Mouse (Mus musculus) myocyte (in vitro differentiated cells): ENCODE results near the gene Arhgef12. TPM values are rescaled to one million over a fixed set of nuclear protein-coding genes. Genes with fewer than 3 reads are reported as not detected.

Experiments used
- H3K27me3 ChIP-seq: one replicate; pipeline ENCODE4 v1.6.1; 2011; ENCODE audit not compliant: control insufficient read depth, insufficient read depth, insufficient read length
- H3K36me3 ChIP-seq: one replicate; pipeline ENCODE4 v1.6.1; 2011; ENCODE audit not compliant: control insufficient read depth, insufficient read depth
- H3K4me2 ChIP-seq: one replicate; pipeline ENCODE4 v1.6.1; 2011; ENCODE audit warnings: low read depth, control low read depth
- H3K4me3 ChIP-seq: one replicate; pipeline ENCODE4 v1.5.1; 2011; ENCODE audit warnings: mild to moderate bottlenecking, control low read depth, moderate library complexity
- H3K79me2 ChIP-seq: one replicate; pipeline ENCODE4 v1.6.1; 2011; ENCODE audit not compliant: control insufficient read depth, insufficient read depth
- H3ac ChIP-seq: one replicate; pipeline ENCODE4 v1.6.1; 2011; ENCODE audit not compliant: control insufficient read depth, insufficient read length
- CEBPB ChIP-seq: IDR thresholded peaks from 2 replicates; pipeline ENCODE4 v1.6.1; 2011; ENCODE audit warnings: mild to moderate bottlenecking, moderate library complexity; ENCODE audit not compliant: poor library complexity, insufficient read depth, severe bottlenecking
- E2F4 ChIP-seq: IDR thresholded peaks from one replicate; pipeline ENCODE4 v1.6.1; 2011; ENCODE audit warnings: mild to moderate bottlenecking, control low read depth, moderate library complexity; ENCODE audit not compliant: insufficient read depth
- MAX ChIP-seq: IDR thresholded peaks from one replicate; pipeline ENCODE4 v1.6.1; 2011; ENCODE audit warnings: low read depth, mild to moderate bottlenecking, control low read depth
- MYOD1 ChIP-seq, 3 experiments: IDR thresholded peaks; one replicate each; pipeline ENCODE4 v1.6.1; 2011; ENCODE audit warnings: control low read depth in 2 of 3, low read depth in 2 of 3, mild to moderate bottlenecking in 2 of 3, moderate library complexity in 1 of 3; ENCODE audit not compliant: insufficient read length in 2 of 3, control insufficient read depth in 1 of 3
- MYOG ChIP-seq, 3 experiments: IDR thresholded peaks; one replicate each; pipeline ENCODE4 v1.6.1; 2011; ENCODE audit warnings: control low read depth in 2 of 3, low read depth in 2 of 3, mild to moderate bottlenecking in 2 of 3; ENCODE audit not compliant: insufficient read length in 2 of 3, control insufficient read depth in 1 of 3, insufficient read depth in 1 of 3
- POLR2A ChIP-seq: IDR thresholded peaks from one replicate; pipeline ENCODE4 v1.6.1; 2011; ENCODE audit warnings: low read depth, mild to moderate bottlenecking, control low read depth, moderate library complexity; ENCODE audit not compliant: insufficient read length
- POLR2AphosphoS2 ChIP-seq: IDR thresholded peaks from one replicate; pipeline ENCODE4 v1.6.1; 2011; ENCODE audit warnings: low read depth, control low read depth; ENCODE audit not compliant: insufficient read length
- REST ChIP-seq: IDR thresholded peaks from one replicate; pipeline ENCODE4 v1.6.1; 2011; ENCODE audit warnings: mild to moderate bottlenecking, control low read depth, moderate library complexity; ENCODE audit not compliant: insufficient read depth, insufficient read length
- SRF ChIP-seq: IDR thresholded peaks from one replicate; pipeline ENCODE4 v1.6.1; 2011; ENCODE audit warnings: low read depth; ENCODE audit not compliant: control insufficient read depth, insufficient read length
- TCF12 ChIP-seq: IDR thresholded peaks from one replicate; pipeline ENCODE4 v1.6.1; 2011; ENCODE audit warnings: mild to moderate bottlenecking, control low read depth; ENCODE audit not compliant: poor library complexity, insufficient read depth, severe bottlenecking
- TCF3 ChIP-seq: IDR thresholded peaks from one replicate; pipeline ENCODE4 v1.6.1; 2011; ENCODE audit warnings: low read depth, control low read depth; ENCODE audit not compliant: insufficient read length
- USF1 ChIP-seq: IDR thresholded peaks from one replicate; pipeline ENCODE4 v1.6.1; 2011; ENCODE audit warnings: low read depth, mild to moderate bottlenecking, control low read depth, moderate library complexity
- polyA plus RNA-seq: library from polyadenylated mRNA; unstranded; fragments of >200 nt; fragmentation: generic; extraction: Trizol; gene quantifications from one replicate; pipeline ENCODE4 v1.2.1, GENCODE M21; 2012; ENCODE audit warnings: missing spikeins

Gene Arhgef12
- polyA plus RNA-seq, 1 experiment: 12.9 TPM

DNA sequence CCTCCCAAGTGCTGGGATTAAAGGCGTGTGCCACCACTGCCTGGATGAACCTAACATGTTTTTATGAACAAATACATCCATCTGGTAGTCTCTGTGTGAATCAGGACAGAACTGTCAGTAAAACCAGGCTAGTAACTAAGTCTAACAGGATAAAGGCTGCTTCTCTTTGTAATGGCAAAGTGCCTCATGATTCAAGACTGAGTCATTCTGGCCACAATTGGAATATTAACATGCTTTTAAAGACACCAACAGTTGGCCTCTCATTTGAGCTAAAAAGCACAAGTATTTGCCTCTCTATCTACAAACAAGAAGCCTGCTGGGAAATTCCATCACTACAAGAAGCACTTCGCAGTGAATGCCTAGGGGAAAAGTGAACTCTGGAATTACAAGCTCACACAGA is 91.7 kb downstream of the Arhgef12 start:
- Histone ChIP-seq H3K79me2 (no peaks in the 10 kb centered on the region), H3K27me3 (no peaks in the 10 kb centered on the region), H3ac (no peak overlapping the region), H3K36me3 (peaks cover 9% of the 10 kb centered on the region), H3K4me3 (no peak overlapping the region), H3K4me2 (peak overlapping the region; percentile 44)
- TF ChIP-seq MYOG (IDR thresholded peaks at IDR 0.05; ENCODE audit: control insufficient read depth in 1 of 3, insufficient read depth in 1 of 3, insufficient read length in 2 of 3, low read depth in 2 of 3) (no peak), REST (no peak)

DNA sequence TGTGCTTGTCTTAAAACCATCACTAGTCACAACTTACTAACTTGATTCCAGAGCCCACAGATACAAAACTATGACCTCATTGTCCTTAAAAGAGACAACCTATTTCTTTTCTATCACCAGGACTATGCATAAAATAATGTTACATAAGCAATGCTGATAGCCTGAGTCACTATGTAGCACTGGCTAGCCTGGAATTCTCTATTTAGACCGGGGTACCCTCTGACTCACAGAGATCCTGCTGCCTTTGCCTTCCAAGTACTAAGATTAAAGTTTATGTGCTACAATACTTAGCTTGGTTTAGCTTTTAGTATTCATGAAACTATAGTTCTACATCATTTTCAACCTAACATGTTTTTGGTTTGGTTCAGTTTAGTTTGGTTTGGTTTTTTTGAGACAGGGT is 92.2 kb downstream of the Arhgef12 start:
- H3K36me3 ChIP-seq: peaks cover 9% of the 10 kb centered on the region
- TF ChIP-seq CEBPB: no peak
- H3K4me2 ChIP-seq: peak overlapping the region; percentile 18
- H3K4me3 ChIP-seq: no peak overlapping the region
- no peaks in the 10 kb centered on the region for H3K27me3 ChIP-seq
- no peaks in the 10 kb centered on the region for H3K79me2 ChIP-seq
- H3ac ChIP-seq: no peak overlapping the region

DNA sequence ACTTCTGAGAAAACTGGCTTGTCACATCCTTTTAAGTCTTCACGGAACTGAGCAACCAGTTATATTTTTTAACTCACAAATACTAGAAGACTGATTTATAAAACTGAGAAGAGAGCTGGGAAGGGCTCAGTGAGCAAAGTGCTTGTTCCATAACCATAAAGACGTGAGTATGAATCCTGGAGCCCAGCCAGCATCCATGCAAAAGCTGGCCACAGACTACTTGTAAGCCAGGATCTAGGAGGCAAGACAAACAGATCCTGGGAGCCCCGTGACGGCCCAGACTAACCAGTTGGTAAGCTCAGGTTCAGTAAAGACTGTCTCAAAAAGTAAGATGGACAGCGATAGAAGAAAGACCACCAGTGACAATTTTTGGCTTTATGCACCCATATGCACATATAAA is 94.5 kb downstream of the Arhgef12 start:
- TF ChIP-seq MYOG (IDR thresholded peaks at IDR 0.05; ENCODE audit: control insufficient read depth in 1 of 3, insufficient read depth in 1 of 3, insufficient read length in 2 of 3, low read depth in 2 of 3): no peak
- no peak for TF ChIP-seq TCF3
- TF ChIP-seq REST: no peak
- no peak for TF ChIP-seq CEBPB
- no peak overlapping the region for H3K4me3 ChIP-seq
- H3K79me2 ChIP-seq: no peaks in the 10 kb centered on the region
- H3K36me3 ChIP-seq: peaks cover 13% of the 10 kb centered on the region
- no peak overlapping the region for H3ac ChIP-seq
- no peak overlapping the region for H3K4me2 ChIP-seq
- no peaks in the 10 kb centered on the region for H3K27me3 ChIP-seq

DNA sequence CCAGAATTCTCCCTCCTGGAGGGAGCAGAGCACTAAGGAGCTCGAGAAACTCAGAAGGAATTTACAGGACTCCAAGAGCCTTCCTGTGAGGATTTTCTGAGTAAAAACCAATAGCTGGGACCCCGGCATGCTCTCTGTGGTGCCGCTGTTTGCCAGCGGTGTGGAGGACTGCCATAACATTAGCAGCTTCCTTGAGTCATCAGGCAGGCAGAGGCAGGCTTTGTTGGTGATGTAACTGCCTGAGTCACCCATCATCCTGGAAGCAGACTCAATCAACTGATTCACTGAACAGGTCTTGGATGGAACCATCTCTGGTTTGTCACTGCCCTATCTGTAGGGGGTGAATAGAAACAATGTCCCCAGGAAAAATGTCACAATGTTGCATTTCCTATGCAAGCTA is 96.0 kb downstream of the Arhgef12 start:
- Histone ChIP-seq H3K27me3 (no peaks in the 10 kb centered on the region), H3K79me2 (no peaks in the 10 kb centered on the region), H3K4me3 (no peak overlapping the region), H3ac (no peak overlapping the region), H3K36me3 (peaks cover 8% of the 10 kb centered on the region), H3K4me2 (peak overlapping the region; percentile 51)
- no peak for TF ChIP-seq POLR2A
- no peak for TF ChIP-seq MYOG (IDR thresholded peaks at IDR 0.05; ENCODE audit: control insufficient read depth in 1 of 3, insufficient read depth in 1 of 3, insufficient read length in 2 of 3, low read depth in 2 of 3)
- peak; percentile 71 for TF ChIP-seq CEBPB

DNA sequence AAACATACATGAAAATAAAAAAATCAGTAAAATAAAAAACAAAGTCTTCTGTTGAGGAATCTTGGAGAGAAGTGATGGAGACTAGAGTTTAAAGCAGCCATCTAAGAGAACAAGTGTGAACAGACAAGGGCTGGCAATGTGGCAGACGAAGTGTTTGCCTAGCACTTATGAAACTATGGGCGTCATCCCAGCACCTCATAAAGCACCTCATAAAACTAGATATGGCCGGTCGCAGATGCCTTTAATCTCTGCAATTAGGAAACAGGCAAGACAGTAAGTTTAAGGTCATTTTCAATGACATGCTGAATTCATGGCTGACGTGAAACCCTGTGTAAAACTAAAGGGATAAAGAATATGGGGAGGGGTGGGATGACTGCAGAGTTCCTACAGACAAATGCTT is 103.2 kb downstream of the Arhgef12 start:
- Histone ChIP-seq H3K27me3 (no peaks in the 10 kb centered on the region), H3K79me2 (no peaks in the 10 kb centered on the region), H3K36me3 (peaks cover 37% of the 10 kb centered on the region), H3K4me3 (no peak overlapping the region), H3K4me2 (no peak overlapping the region), H3ac (no peak overlapping the region)
- no peak for TF ChIP-seq POLR2AphosphoS2
- no peak for TF ChIP-seq POLR2A

DNA sequence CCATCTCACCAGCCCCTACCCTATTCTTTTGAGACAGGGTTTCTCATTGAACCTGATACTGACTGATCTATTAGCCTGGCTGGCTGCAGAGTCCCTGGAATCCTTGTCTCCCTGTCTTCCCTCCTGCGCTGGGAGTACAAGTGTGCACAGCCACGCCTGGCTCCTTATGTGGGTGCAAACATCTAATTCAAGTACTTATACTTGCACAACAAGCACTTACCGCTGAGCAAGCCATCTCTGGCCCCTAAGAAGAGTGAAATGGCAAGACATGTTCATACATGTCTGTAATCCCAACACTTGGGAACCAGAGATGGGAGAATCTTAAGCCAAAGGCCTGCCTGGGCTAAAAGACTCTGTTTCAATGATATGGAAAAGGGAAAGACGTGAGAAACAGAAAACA is 104.0 kb downstream of the Arhgef12 start:
- Histone ChIP-seq H3K27me3 (no peaks in the 10 kb centered on the region), H3ac (no peak overlapping the region), H3K36me3 (peaks cover 44% of the 10 kb centered on the region), H3K4me2 (no peak overlapping the region), H3K79me2 (no peaks in the 10 kb centered on the region), H3K4me3 (no peak overlapping the region)
- TF ChIP-seq USF1: no peak
- no peak for TF ChIP-seq MAX
- TF ChIP-seq TCF3: no peak
- no peak for TF ChIP-seq POLR2AphosphoS2
- no peak for TF ChIP-seq CEBPB
- no peak for TF ChIP-seq SRF
- no peak for TF ChIP-seq MYOD1 (IDR thresholded peaks at IDR 0.05; ENCODE audit: control insufficient read depth in 1 of 3, insufficient read length in 2 of 3, low read depth in 2 of 3)
- TF ChIP-seq REST: no peak
- no peak for TF ChIP-seq E2F4

DNA sequence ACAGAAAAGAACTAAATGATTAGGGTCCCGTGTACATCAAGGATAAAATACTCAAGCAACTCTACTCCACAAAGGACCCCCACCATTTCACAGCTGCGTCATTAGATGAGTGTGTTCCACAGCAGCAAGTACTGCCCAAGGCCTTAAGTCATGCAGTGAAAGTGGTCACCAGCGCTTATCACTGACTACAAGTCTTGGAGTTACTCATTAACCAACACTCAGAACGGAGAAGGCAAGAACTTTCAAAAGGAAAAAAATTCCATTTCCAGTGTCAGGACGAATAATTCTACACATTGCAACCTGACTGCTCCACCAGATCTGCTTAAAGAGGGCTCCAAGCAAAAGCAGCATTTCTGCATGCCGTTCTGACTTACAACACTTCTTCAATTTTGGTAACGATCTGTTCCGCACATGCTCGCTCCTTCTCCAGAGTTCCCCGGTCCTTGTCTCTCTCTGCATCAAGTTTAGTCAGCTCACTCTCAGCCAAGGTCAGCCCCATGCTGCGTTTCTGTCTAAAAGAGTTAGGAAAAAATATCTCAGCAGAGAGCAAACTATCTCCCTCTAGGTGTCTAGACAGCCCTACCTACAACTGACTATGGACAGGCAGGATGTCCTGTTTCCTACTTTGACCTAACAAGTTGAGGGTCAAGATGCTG is 106.3 kb downstream of the Arhgef12 start:
- Histone ChIP-seq H3K79me2 (no peaks in the 10 kb centered on the region), H3ac (no peak overlapping the region), H3K4me3 (no peak overlapping the region), H3K36me3 (peaks cover 61% of the 10 kb centered on the region), H3K4me2 (no peak overlapping the region), H3K27me3 (no peaks in the 10 kb centered on the region)
- TF ChIP-seq POLR2A (no peak), SRF (no peak), CEBPB (no peak), REST (no peak), MYOD1 (IDR thresholded peaks at IDR 0.05; ENCODE audit: control insufficient read depth in 1 of 3, insufficient read length in 2 of 3, low read depth in 2 of 3) (no peak), POLR2AphosphoS2 (no peak), TCF3 (no peak), MAX (no peak), TCF12 (no peak), E2F4 (no peak), MYOG (IDR thresholded peaks at IDR 0.05; ENCODE audit: control insufficient read depth in 1 of 3, insufficient read depth in 1 of 3, insufficient read length in 2 of 3, low read depth in 2 of 3) (no peak), USF1 (no peak)
